Mouse (Mus musculus) spleen, postnatal 14 days (tissue): ENCODE data around the gene Msh6.
"Not testable (repeated sequence)": the region's sequence is repeated elsewhere in the genome, so short reads cannot be mapped to it uniquely, and the experiment has no call there.

Experiments
- DNase-seq, 2 experiments: peaks; one replicate each; pipeline ENCODE4 v3.0.0; 2021 to 2022; ENCODE audit warnings: low spot score in 2 of 2

Msh6 gene

GRCm38 (mm10) chr17:87979696-87980095, 4.8 kb downstream of the Msh6 start:
- DNase-seq = not testable (repeated sequence)

- DNase-seq = no peak
These were observed 7.2 kb downstream of the Msh6 start for GRCm38 (mm10) chr17:87982112-87982511.

GRCm38 (mm10) chr17:87983313-87983712, 8.5 kb downstream of the Msh6 start:
- no peak for DNase-seq

- no peak for DNase-seq
These were observed 9.8 kb downstream of the Msh6 start for GRCm38 (mm10) chr17:87984440-87985214.

- DNase-seq = no peak
These were observed 11.1 kb downstream of the Msh6 start for GRCm38 (mm10) chr17:87985916-87986315.

- no peak for DNase-seq
These were observed 12.6 kb downstream of the Msh6 start for GRCm38 (mm10) chr17:87987507-87987906.

- DNase-seq = no peak
These were observed 17.3 kb downstream of the Msh6 start for GRCm38 (mm10) chr17:87992154-87992553.

GRCm38 (mm10) chr17:87993338-87993737, 18.5 kb downstream of the Msh6 start:
- DNase-seq = no peak

GRCm38 (mm10) chr17:87997808-87998207, 22.9 kb downstream of the Msh6 start:
- DNase-seq = no peak

GRCm38 (mm10) chr17:88004892-88005291, 30.0 kb downstream of the Msh6 start:
- DNase-seq = no peak

GRCm38 (mm10) chr17:88006956-88007355, 32.1 kb downstream of the Msh6 start:
- no peak for DNase-seq

GRCm38 (mm10) chr17:88014456-88014855, 39.6 kb downstream of the Msh6 start:
- no peak for DNase-seq

GRCm38 (mm10) chr17:88016027-88016426, 41.2 kb downstream of the Msh6 start:
- not testable (repeated sequence) for DNase-seq

- DNase-seq = no peak
These were observed 49.1 kb downstream of the Msh6 start for GRCm38 (mm10) chr17:88023924-88024323.

- peak in 1 of 2 experiments; percentile 41 for DNase-seq
These were observed 50.4 kb downstream of the Msh6 start for GRCm38 (mm10) chr17:88025227-88025626.

- no peak for DNase-seq
These were observed 54.5 kb downstream of the Msh6 start for GRCm38 (mm10) chr17:88029194-88029970.

- DNase-seq = no peak
These were observed 56.9 kb downstream of the Msh6 start for GRCm38 (mm10) chr17:88031755-88032154.

- no peak for DNase-seq
These were observed 59.6 kb downstream of the Msh6 start for GRCm38 (mm10) chr17:88034418-88034817.
